Mouse (Mus musculus) left cerebral cortex, postnatal 4 days (tissue): ENCODE data around the gene Rhbg. TPM values are rescaled to one million over a fixed set of nuclear protein-coding genes. Genes with fewer than 3 reads are reported as not detected.

Source experiments
- DNase-seq: peaks from one replicate; pipeline ENCODE4 v3.0.0-alpha.2; 2022
- intact Hi-C: fragments of 180-260 bp; cut with DNase I; formaldehyde crosslinking; loops from one replicate; pipeline ENCODE4 v1.15.1; 2025
- microRNA-seq: library from miRNA; unstranded; fragments of <30 nt; microRNA quantifications from one replicate; pipeline ENCODE4 v1.2.0, GENCODE M21; 2022
- total RNA-seq, 2 experiments: library from RNA; stranded (reverse); gene quantifications; 2 replicates each; pipeline ENCODE4 v1.2.3; 2021

The Rhbg gene
- total RNA-seq, 2 experiments from 2014 or later, result 0.46 to 1.4 TPM

GRCm38 (mm10) chr3:88197741-88198504 is 56.6 kb downstream of the Rhbg start:
- no peak for DNase-seq
- intact Hi-C loops, result no loop called here

Small RNAs within 50 kb of the gene (microRNA-seq; reads per million reads assigned to microRNA genes)
- gene Gm25641, result not detected
- 50.0 reads per million, percentile 44 among the genes with 10 or more reads in this experiment for gene Mir3093
- not detected for gene Mir9-1

Other genes with a start within 250 kb of the Rhbg start
- under 1 TPM; 0.40 to 0.46 TPM for gene Hapln2, start 227.1 kb downstream of the Rhbg start, total RNA-seq
- gene Gpatch4, start 211.6 kb downstream of the Rhbg start, total RNA-seq, result 10 to 100 TPM; 26.5 to 30.6 TPM
- gene Naxe, start 196.2 kb downstream of the Rhbg start, total RNA-seq, result 10 to 100 TPM; 59.0 to 66.1 TPM
- gene Ttc24, start 176.4 kb downstream of the Rhbg start, total RNA-seq, result not detected
- 1 to 10 TPM; 3.5 to 3.9 TPM for gene Iqgap3, start 172.7 kb downstream of the Rhbg start, total RNA-seq
- 100 to 1,000 TPM; 113 to 121 TPM for gene Mef2d, start 112.3 kb downstream of the Rhbg start, total RNA-seq
- gene Gm38392, start 32.5 kb upstream of the Rhbg start, total RNA-seq, result under 1 TPM; 0.80 to 0.89 TPM
- 1 to 10 TPM; 4.4 TPM for gene Tsacc, start 42.3 kb upstream of the Rhbg start, total RNA-seq
- gene Cct3, start 42.4 kb upstream of the Rhbg start, total RNA-seq, result 100 to 1,000 TPM; 309 to 317 TPM
- 10 to 100 TPM; 49.7 to 60.1 TPM for gene Glmp, start 70.3 kb upstream of the Rhbg start, total RNA-seq
- gene Tmem79, start 81.4 kb upstream of the Rhbg start, total RNA-seq, result 1 to 10 TPM; 1.5 to 2.0 TPM
- gene Smg5, start 81.6 kb upstream of the Rhbg start, total RNA-seq, result 10 to 100 TPM; 76.7 to 79.8 TPM
- 1 to 10 TPM; 1.9 to 2.1 TPM for gene Paqr6, start 109.9 kb upstream of the Rhbg start, total RNA-seq
- gene Bglap3, start 118.0 kb upstream of the Rhbg start, total RNA-seq, result under 1 TPM in 1 of 2 experiments, not detected in 1; 0.36 TPM
- gene Bglap2, start 124.0 kb upstream of the Rhbg start, total RNA-seq, result not detected
- gene Bglap, start 129.8 kb upstream of the Rhbg start, total RNA-seq, result not detected
- 10 to 100 TPM; 15.7 to 16.0 TPM for gene Pmf1, start 155.6 kb upstream of the Rhbg start, total RNA-seq
- gene Slc25a44, start 170.4 kb upstream of the Rhbg start, total RNA-seq, result 10 to 100 TPM; 43.7 to 47.7 TPM
- 10 to 100 TPM; 58.1 to 58.4 TPM for gene Sema4a, start 206.5 kb upstream of the Rhbg start, total RNA-seq